Mouse (Mus musculus) midbrain, embryonic 13.5 days (tissue): ENCODE measurements at regions not wholly inside any gene's neighbourhood (a gene's known extent, or its start where the extent isn't known, plus 50 kb on each side); places are given as distances from the start of the nearest gene placed in this dataset.

Experiments
- ATAC-seq: fragments of 200-750 bp; cut with Nextera tagmentation; 2 replicates; pipeline ENCODE4 v1.8.0; 2017; ENCODE audit warnings: mild to moderate bottlenecking, moderate TSS enrichment, moderate library complexity
- H3K27ac ChIP-seq: fragments of 300-500 bp; sonication (generic); 2 replicates; pipeline ENCODE4 v1.5.1; 2015; ENCODE audit warnings: inconsistent platforms, mild to moderate bottlenecking, moderate library complexity
- H3K27me3 ChIP-seq: fragments of 300-500 bp; sonication (generic); 2 replicates; pipeline ENCODE4 v1.6.1; 2015; ENCODE audit warnings: mild to moderate bottlenecking, inconsistent platforms
- H3K36me3 ChIP-seq: fragments of 300-500 bp; sonication (generic); 2 replicates; pipeline ENCODE4 v1.6.1; 2015; ENCODE audit warnings: mild to moderate bottlenecking, inconsistent platforms
- H3K4me1 ChIP-seq: fragments of 300-500 bp; sonication (generic); replicated peaks from 2 replicates; pipeline ENCODE4 v1.6.1; 2015; ENCODE audit warnings: inconsistent platforms
- H3K4me2 ChIP-seq: fragments of 300-500 bp; sonication (generic); replicated peaks from 2 replicates; pipeline ENCODE4 v1.6.1; 2015; ENCODE audit warnings: moderate library complexity, mild to moderate bottlenecking, inconsistent platforms
- H3K4me3 ChIP-seq: fragments of 300-500 bp; sonication (generic); replicated peaks from 2 replicates; pipeline ENCODE4 v1.5.1; 2015; ENCODE audit warnings: mild to moderate bottlenecking, inconsistent platforms
- H3K9ac ChIP-seq: fragments of 300-500 bp; sonication (generic); replicated peaks from 2 replicates; pipeline ENCODE4 v1.6.1; 2015; ENCODE audit warnings: mild to moderate bottlenecking, inconsistent platforms
- H3K9me3 ChIP-seq: fragments of 300-500 bp; sonication (generic); 2 replicates; pipeline ENCODE4 v1.6.1; 2016; ENCODE audit warnings: mild to moderate bottlenecking, inconsistent platforms
- WGBS: fragments of 180-500 bp; shearing (Covaris S2); methylation state at CpG from one replicate; pipeline ENCODE4 v1.1.7; 2015; 5-methylcytosine and 5-hydroxymethylcytosine counted together

DNA sequence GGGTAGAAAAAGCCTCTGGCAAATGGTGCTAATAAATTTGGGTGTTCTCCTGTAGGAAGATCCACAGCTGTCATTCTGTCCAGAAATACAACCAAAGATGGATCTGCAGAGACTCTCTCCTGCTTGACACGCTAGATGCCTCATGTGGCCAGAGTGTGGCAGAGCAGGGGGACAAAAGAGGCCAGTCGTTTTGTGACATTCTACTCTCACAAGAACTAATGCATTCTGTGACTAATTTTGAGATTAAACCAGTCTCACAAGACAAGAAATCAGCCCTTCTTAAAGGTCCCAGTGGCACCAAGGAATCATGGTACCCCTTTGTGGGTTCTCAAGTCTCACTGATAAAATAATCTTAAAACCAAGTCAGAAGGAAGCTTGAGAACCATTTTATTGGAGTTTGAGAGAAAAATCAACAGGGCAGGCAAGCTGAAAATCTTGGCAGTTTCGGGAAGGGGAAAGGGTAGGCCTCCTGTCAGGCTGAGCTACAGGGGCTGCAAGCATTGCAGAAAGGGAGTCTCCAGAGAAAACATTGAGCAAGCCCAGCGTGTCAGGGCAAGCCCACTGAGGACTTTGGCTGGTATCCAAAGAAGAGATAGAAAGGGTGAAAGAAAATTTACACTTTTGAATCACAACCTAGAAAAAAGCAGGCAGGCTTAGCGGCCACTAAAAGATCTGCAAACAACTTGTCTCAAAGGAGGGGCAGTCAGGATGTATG lies 50.8 kb upstream of the C2cd4b start:
- no peak overlapping the region for H3K4me3 ChIP-seq
- H3K9ac ChIP-seq: no peak overlapping the region
- 42% methylated on average over 5 of the region's 5 CpGs for WGBS
- no peaks in the 10 kb centered on the region for H3K36me3 ChIP-seq
- no peaks in the 10 kb centered on the region for H3K9me3 ChIP-seq
- no peaks in the 10 kb centered on the region for H3K27me3 ChIP-seq
- no peak for ATAC-seq
- H3K4me2 ChIP-seq: no peak overlapping the region
- no peak overlapping the region for H3K27ac ChIP-seq
- no peaks in the 10 kb centered on the region for H3K4me1 ChIP-seq
